In genomic region chr13:95617671-95618171, GRCm38 (mm10) we compare ENCODE assay signal across 8 mouse cellular contexts. TPM values are rescaled to one million over a fixed set of nuclear protein-coding genes. Genes with fewer than 3 reads are reported as not detected.
DNase-seq lines count a peak whose midpoint lies in the region; ATAC-seq and TF ChIP-seq lines count a peak whose summit lies in the region.

No protein-coding gene starts in this region.

- peaks cover 23% of the 10 kb centered on the region for H3K79me2 ChIP-seq in MEL (ENCODE audit: control insufficient read depth, insufficient read depth, low read length, poor library complexity)

- H3K9me3 ChIP-seq in heart, embryonic 13.5 days: no peaks in the 10 kb centered on the region
- no peaks in the 10 kb centered on the region for H3K9me3 ChIP-seq in MEL (replicated peaks; ENCODE audit: insufficient read depth, low read length)
- H3K9me3 ChIP-seq in forebrain, embryonic 10.5 days: no peaks in the 10 kb centered on the region
- no peaks in the 10 kb centered on the region for H3K9me3 ChIP-seq in limb, embryonic 12.5 days

- no peak for TF ChIP-seq POLR2A in MEL (IDR thresholded peaks at IDR 0.05; ENCODE audit: control insufficient read depth in 1 of 2, insufficient read depth in 1 of 2, low read depth in 1 of 2, low read length in 2 of 2, poor library complexity in 1 of 2)
- TF ChIP-seq POLR2A in olfactory bulb, adult 2 months (IDR thresholded peaks at IDR 0.05; ENCODE audit: insufficient read depth, low read depth, low read length): no peak

- no peak for TF ChIP-seq RAD21 in MEL (IDR thresholded peaks at IDR 0.05; ENCODE audit: low read depth, low read length)

- H3K9ac ChIP-seq in heart, embryonic 13.5 days: peak overlapping the region; percentile 99
- H3K9ac ChIP-seq in MEL (ENCODE audit: control insufficient read depth, low read depth, low read length, poor library complexity, severe bottlenecking): peak overlapping the region; percentile 77
- H3K9ac ChIP-seq in limb, embryonic 12.5 days (replicated peaks): peak overlapping the region; percentile 95

- TF ChIP-seq CTCF in MEL (IDR thresholded peaks at IDR 0.05 in 2 of 3, conservative IDR thresholded peaks at IDR 0.05 in 1 of 3; ENCODE audit: control insufficient read depth in 1 of 3, insufficient read depth in 1 of 3, low read depth in 2 of 3, low read length in 3 of 3, poor library complexity in 1 of 3, severe bottlenecking in 1 of 3): no peak
- TF ChIP-seq CTCF in olfactory bulb, adult 2 months (IDR thresholded peaks at IDR 0.05; ENCODE audit: insufficient read depth, low read depth, low read length): no peak

- no peak for DNase-seq in heart, adult 11 months
- DNase-seq in MEL (ENCODE audit: low read depth, low spot score): peak; percentile 53
- DNase-seq in forebrain, embryonic 10.5 days (ENCODE audit: extremely low spot score, low spot score): peak; percentile 52
- no peak for DNase-seq in ovary, postnatal 10 days (ENCODE audit: low spot score)
- DNase-seq in right cerebral cortex, postnatal 14 days: no peak

- peaks cover 10% of the 10 kb centered on the region for H3K36me3 ChIP-seq in heart, embryonic 13.5 days
- peaks cover 0 to 10% of the 10 kb centered on the region in 2 experiments; a peak in 2 of 4 replicates for H3K36me3 ChIP-seq in MEL (ENCODE audit: control insufficient read depth in 1 of 2, insufficient read depth in 2 of 2, low read length in 2 of 2)
- H3K36me3 ChIP-seq in forebrain, embryonic 10.5 days (replicated peaks): peaks cover 39% of the 10 kb centered on the region
- H3K36me3 ChIP-seq in limb, embryonic 12.5 days: peaks cover 16% of the 10 kb centered on the region; the same call in 1 of the 2 replicates

- peak; percentile 22; the same call in 1 of the 2 replicates for ATAC-seq in heart, embryonic 13.5 days (ENCODE audit: extremely low read depth, insufficient number of reproducible peaks, low FRiP score, low TSS enrichment)
- ATAC-seq in limb, embryonic 12.5 days (ENCODE audit: insufficient number of reproducible peaks, insufficient read depth, low FRiP score, low TSS enrichment, low read depth): peak; percentile 43; the same call in 1 of the 2 replicates

- peak overlapping the region; percentile 88 for H3K4me2 ChIP-seq in heart, embryonic 13.5 days
- peak overlapping the region; percentile 87 for H3K4me2 ChIP-seq in limb, embryonic 12.5 days

- no peaks in the 10 kb centered on the region for H3K27me3 ChIP-seq in heart, embryonic 13.5 days (replicated peaks)
- H3K27me3 ChIP-seq in MEL (ENCODE audit: control insufficient read depth in 1 of 2, insufficient read depth in 2 of 2, low read length in 2 of 2): no peaks in the 10 kb centered on the region
- no peaks in the 10 kb centered on the region for H3K27me3 ChIP-seq in forebrain, embryonic 10.5 days (ENCODE audit: poor library complexity, severe bottlenecking)
- no peaks in the 10 kb centered on the region for H3K27me3 ChIP-seq in limb, embryonic 12.5 days

- H3K27ac ChIP-seq in heart, embryonic 13.5 days (replicated peaks): peak overlapping the region; percentile 93
- peak overlapping the region; percentile 73 for H3K27ac ChIP-seq in MEL (ENCODE audit: control insufficient read depth, low read depth, low read length)
- H3K27ac ChIP-seq in forebrain, embryonic 10.5 days: peak overlapping the region; percentile 96
- peak overlapping the region; percentile 89 for H3K27ac ChIP-seq in limb, embryonic 12.5 days
- no peak overlapping the region for H3K27ac ChIP-seq in olfactory bulb, adult 2 months (ENCODE audit: insufficient read depth, low read depth, low read length)

- peak overlapping the region; percentile 87 for H3K4me3 ChIP-seq in heart, embryonic 13.5 days
- H3K4me3 ChIP-seq in MEL (ENCODE audit: control insufficient read depth in 1 of 2, insufficient read depth in 1 of 2, low read depth in 2 of 2, low read length in 2 of 2): peak overlapping the region; percentile 92 to 99
- H3K4me3 ChIP-seq in forebrain, embryonic 10.5 days: peak overlapping the region; percentile 77
- H3K4me3 ChIP-seq in limb, embryonic 12.5 days (replicated peaks): peak overlapping the region; percentile 84
- H3K4me3 ChIP-seq in olfactory bulb, adult 2 months (ENCODE audit: insufficient read depth, low read depth, low read length): peak overlapping the region; percentile 81

- no peak for TF ChIP-seq EP300 in MEL (IDR thresholded peaks at IDR 0.05; ENCODE audit: low read depth in 1 of 2, low read length in 2 of 2)

- under 1% methylated on average over 21 of the region's 21 CpGs for WGBS in heart, embryonic 13.5 days
- WGBS in forebrain, embryonic 10.5 days: under 1% methylated on average over 21 of the region's 21 CpGs
- under 1% methylated on average over 21 of the region's 21 CpGs for WGBS in limb, embryonic 12.5 days
- WGBS in olfactory bulb, adult 2 months: 8% methylated on average over 21 of the region's 21 CpGs

- H3K4me1 ChIP-seq in heart, embryonic 13.5 days: peaks cover 53% of the 10 kb centered on the region
- peaks cover 2 to 9% of the 10 kb centered on the region in 2 experiments; a peak in 3 of 4 replicates for H3K4me1 ChIP-seq in MEL (ENCODE audit: control insufficient read depth in 1 of 2, insufficient read depth in 2 of 2, low read length in 2 of 2)
- H3K4me1 ChIP-seq in forebrain, embryonic 10.5 days: peaks cover 37% of the 10 kb centered on the region
- peaks cover 26% of the 10 kb centered on the region for H3K4me1 ChIP-seq in limb, embryonic 12.5 days (replicated peaks)
- H3K4me1 ChIP-seq in olfactory bulb, adult 2 months (ENCODE audit: control insufficient read depth, insufficient read depth, low read length): peaks cover 5% of the 10 kb centered on the region

TF ChIP-seq in MEL, 35 proteins besides CTCF, POLR2A, EP300 and RAD21:
- TF ChIP-seq MYC (IDR thresholded peaks at IDR 0.05; ENCODE audit: low read depth, low read length): 0 out of 2 replicates have a peak, but pooled peaks have one; percentile 1
- TF ChIP-seq TCF12 (IDR thresholded peaks at IDR 0.05; ENCODE audit: low read depth, low read length): no peak
- no peak for TF ChIP-seq CHD2 (IDR thresholded peaks at IDR 0.05; ENCODE audit: low read length)

RNA-seq across cellular contexts. Expression of gene F2r, which starts 0.6 kb away (rescaled TPM):
- polyA plus RNA-seq in heart, embryonic 13.5 days (2015; fragmentation: Nextera tagmentation; extraction: Ambion mirVana): 124 and 129 TPM in 2 replicates
- 18.2 and 19.1 TPM in 2 replicates for total RNA-seq in MEL (2012; rRNA removed)
- 10 to 100 TPM in 1 of 2 experiments, not detected in 1; 32.7 TPM for polyA plus RNA-seq in MEL (2012; ENCODE audit: insufficient read depth in 1 of 2, insufficient read length in 2 of 2, low read depth in 1 of 2, low replicate concordance in 2 of 2, missing spikeins in 1 of 2)
- polyA plus RNA-seq in forebrain, embryonic 10.5 days (2016; fragmentation: Nextera tagmentation; extraction: Ambion mirVana): 106 and 110 TPM in 2 replicates
- 118 and 120 TPM in 2 replicates for polyA plus RNA-seq in limb, embryonic 12.5 days (2016; fragmentation: Nextera tagmentation; extraction: Ambion mirVana)
- polyA plus RNA-seq in olfactory bulb, adult 2 months (2012; ENCODE audit: insufficient read depth, insufficient read length, low replicate concordance, missing spikeins): not detected in 2 replicates

Comparison
In these comparisons a context has a peak if more than half of its experiments do, and no peak if none do; other contexts are left out.
1. DNase-seq: peak in MEL (single experiment) and forebrain, embryonic 10.5 days (single experiment); none in heart, adult 11 months (single experiment), ovary, postnatal 10 days (single experiment) and right cerebral cortex, postnatal 14 days (single experiment).
2. Peak in every context shown above with its lines, with median percentiles within 50 percentile points of each other: H3K4me3 ChIP-seq and H3K9ac ChIP-seq.